Mouse (Mus musculus): ENCODE data around the gene Trim68.
A peak's percentile ranks its signal among the peaks of the same experiment; 100 is the strongest.
"Not testable (repeated sequence)": the region's sequence is repeated elsewhere in the genome, so short reads cannot be mapped to it uniquely, and the experiment has no call there.

The Trim68 gene

GRCm38 (mm10) chr7:102686944-102687501 is at the start of gene Trim68:
Gene Trim68 (minus strand): TSS chr7:102687327.
- DNase-seq (ENCODE audit: extremely low read depth, low read depth, low spot score): peak; percentile 66

DNA sequence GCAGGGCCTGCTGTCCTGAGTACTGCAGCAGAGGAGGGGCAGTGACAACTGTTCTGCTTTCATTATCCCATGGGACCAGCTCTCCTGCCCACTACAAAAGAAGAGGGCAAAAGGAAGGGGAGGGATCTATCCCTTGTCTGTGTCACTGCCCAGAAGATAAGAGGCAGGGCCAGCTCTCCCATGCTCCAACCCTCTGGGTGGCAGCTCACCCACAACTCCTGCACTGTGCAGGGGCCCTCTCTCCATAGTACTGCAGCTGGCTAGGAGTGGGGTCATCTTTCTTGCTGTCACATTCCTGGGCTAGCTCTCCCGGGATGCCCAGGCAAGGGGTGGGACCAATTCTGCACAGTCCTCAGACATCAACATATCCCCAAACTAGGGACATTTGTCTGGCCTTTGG is 46.7 kb upstream of the Trim68 start:
- no peak for DNase-seq (ENCODE audit: extremely low read depth, low read depth, low spot score)

DNA sequence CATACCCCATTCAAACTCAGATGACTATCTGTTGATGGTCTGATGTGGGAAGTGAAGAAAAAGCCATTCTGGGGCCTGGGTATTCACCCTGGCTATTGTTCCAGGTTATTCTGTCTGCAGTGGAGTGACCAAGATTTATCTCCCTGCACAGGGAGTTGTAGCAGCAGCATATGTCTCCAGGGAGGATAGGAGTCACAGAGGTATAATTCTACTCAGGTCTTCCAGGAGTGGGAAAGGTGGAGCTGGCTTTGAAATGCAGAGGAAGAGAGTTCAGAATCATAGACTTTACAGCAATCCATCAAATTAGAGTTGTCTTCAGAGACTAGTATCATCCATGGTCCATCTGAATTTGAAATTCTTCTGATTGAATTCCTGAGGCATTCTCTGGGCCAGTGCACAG is 40.3 kb upstream of the Trim68 start, which contains the start of gene Olfr559:
Gene Olfr559 (minus strand): TSS at position 101 of the 400 bp plus-strand sequence.
- no peak for DNase-seq (ENCODE audit: extremely low read depth, low read depth, low spot score)

DNA sequence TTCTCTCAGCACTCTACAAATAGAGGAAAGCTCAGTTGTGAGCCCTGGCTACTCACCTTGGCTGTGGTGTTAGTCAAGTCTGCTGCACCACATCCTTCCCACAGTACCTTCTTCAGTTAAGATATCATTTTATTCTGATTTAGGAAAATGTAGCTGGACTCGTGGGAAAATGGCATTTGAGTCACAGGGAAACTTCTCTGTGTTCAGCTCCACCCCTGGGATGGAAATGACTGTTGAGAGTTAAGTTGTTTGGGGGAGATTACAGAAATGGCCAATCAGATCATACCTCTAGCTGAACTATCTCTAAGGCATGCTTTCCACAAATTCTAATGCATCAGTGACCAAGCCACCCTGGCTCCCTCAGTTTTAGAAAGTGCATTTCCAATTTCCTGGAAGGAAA is 31.8 kb upstream of the Trim68 start, which contains the start of gene Olfr33:
Gene Olfr33 (minus strand): TSS at position 101 of the 400 bp plus-strand sequence.
- DNase-seq (ENCODE audit: extremely low read depth, low read depth, low spot score): no peak

GRCm38 (mm10) chr7:102701915-102702314 is 14.8 kb upstream of the Trim68 start, which contains the start of gene Olfr558:
Gene Olfr558 (plus strand): TSS chr7:102702215.
- no peak for DNase-seq (ENCODE audit: extremely low read depth, low read depth, low spot score)

GRCm38 (mm10) chr7:102698461-102698860 is 11.3 kb upstream of the Trim68 start:
- no peak for DNase-seq (ENCODE audit: extremely low read depth, low read depth, low spot score)

DNA sequence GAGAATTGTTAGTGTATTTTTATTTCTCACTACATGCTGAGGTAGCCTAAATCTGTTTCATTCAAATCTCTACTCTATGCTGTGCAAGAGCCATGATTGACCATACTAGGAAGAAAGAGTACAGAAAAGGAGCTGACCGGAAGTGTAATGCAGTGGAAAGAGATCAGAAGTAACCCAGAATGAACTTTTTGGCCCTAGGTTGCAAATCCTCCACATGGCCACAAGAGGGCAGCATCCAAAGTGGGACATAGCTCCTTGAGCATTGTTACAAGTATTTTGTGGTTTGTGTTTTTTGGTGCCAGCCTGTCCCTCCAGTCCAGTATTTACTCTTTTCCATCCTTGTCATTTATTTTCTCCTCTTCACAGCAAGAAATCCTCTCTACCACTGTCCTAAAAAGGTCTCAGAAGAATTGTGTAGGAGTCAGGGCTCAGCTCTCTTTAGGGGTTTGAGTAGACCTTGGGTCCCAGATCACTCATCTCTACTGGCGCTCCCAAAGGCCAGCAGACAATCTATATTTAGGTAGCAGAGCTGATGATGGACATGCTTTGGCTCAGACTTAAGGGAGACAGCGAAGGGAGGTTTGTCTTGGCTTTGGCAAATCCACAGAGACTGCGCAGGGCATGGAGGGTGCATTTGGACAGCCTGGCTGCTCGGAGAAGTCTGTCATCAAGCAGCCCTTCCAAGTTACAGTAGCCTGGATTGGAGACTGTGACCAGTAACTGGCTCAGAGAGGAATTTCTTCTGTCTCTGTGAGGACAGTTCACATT is 8.4 kb upstream of the Trim68 start, which contains the start of gene Olfr557:
Gene Olfr557 (plus strand): TSS at position 553 of the 768 bp plus-strand sequence.
- DNase-seq (ENCODE audit: extremely low read depth, low read depth, low spot score): no peak

DNA sequence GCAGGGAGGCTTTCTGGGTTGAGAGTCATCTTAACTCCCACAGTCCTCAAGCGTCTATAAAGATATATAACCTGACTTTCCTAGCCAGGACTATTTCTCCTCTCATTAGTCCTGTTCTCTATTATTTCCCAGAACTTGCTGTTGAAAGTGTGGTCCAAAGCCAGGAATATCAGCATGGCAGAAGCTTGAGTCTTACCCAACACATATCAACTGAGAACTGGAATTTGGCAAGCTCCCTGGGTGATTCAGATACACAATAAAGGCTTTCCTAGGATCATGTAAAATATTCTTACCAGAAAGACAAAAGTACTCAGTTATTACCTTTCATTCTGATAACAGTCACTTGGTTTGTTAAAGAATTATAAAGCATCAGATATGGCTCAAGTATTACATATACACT is 5.2 kb downstream of the Trim68 start:
- DNase-seq (ENCODE audit: extremely low read depth, low read depth, low spot score): no peak

DNA sequence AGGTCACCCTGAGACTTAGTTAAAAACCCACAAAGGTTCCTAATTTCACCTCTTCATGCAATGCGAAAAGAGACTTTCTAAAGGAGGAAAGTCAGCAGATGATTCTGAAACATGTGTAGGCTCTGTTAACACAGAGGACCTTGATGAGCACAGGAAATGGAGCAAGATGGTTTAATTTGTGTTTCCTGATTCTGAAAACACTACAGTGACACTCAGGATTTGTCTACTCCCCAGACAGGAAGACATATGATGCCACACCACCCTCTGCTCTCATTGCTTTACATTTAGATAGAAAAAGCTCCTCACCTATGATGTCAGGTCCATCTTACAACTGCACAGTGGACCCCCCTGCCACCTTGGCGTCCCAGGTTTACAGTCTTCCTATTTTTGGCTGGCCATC is 10.9 kb downstream of the Trim68 start:
- no peak for DNase-seq (ENCODE audit: extremely low read depth, low read depth, low spot score)

GRCm38 (mm10) chr7:102665378-102665777 is 21.7 kb downstream of the Trim68 start:
- DNase-seq (ENCODE audit: extremely low read depth, low read depth, low spot score): no peak

DNA sequence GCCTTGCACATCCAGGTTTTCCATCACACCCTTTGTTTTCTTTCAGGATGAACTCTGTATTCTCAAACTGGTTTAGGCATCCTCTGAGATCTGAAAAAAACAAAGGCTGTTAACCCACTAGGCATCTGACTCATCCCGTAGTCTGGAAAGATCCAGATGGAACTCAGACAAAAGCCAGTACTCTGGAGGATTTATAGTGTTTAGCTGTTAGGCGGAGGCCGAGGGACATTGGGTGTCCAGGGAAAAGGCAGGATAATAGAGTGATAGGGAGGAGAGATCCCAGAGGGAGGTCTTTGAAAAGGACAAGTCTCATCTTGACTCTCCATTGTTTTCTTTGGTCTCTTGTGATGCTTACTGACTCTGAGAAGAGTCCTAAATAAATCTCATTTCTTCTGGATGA is 22.5 kb downstream of the Trim68 start, which contains the start of gene Olfr556:
Gene Olfr556 (plus strand): TSS at position 301 of the 400 bp plus-strand sequence.
- no peak for DNase-seq (ENCODE audit: extremely low read depth, low read depth, low spot score)

- DNase-seq (ENCODE audit: extremely low read depth, low read depth, low spot score): no peak
Observed at GRCm38 (mm10) chr7:102658523-102658922, 28.6 kb downstream of the Trim68 start, which contains the start of gene Olfr555. Gene Olfr555 (plus strand): TSS chr7:102658823.

DNA sequence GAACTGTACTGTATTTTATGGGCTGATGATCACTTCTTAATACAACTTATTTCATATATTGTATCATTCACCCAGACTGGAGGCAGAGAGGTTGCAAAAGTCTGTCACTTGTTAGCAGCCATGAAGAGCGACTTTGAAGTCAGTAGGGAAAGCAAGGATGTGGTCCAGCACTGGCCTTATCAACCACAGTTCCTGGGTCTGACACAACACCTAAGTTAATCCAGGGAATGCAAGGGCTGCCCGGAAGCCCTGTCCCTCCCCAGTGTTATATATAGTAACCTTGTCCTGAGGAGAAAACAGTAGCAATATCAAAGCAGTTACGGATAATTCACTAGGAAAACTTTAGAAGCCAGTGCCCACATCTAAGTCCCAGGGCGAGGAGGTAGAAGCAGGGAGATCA is 42.2 kb downstream of the Trim68 start:
- DNase-seq (ENCODE audit: extremely low read depth, low read depth, low spot score): not testable (repeated sequence)

GRCm38 (mm10) chr7:102638132-102638531 is 49.0 kb downstream of the Trim68 start, which contains the start of gene Olfr554:
Gene Olfr554 (plus strand): TSS chr7:102638432.
- DNase-seq (ENCODE audit: extremely low read depth, low read depth, low spot score): no peak

- no peak for DNase-seq (ENCODE audit: extremely low read depth, low read depth, low spot score)
Observed at GRCm38 (mm10) chr7:102636665-102637064, 50.5 kb downstream of the Trim68 start.

Measured in fat pad, adult 2 months (tissue).